Mouse (Mus musculus) CH12.LX (cell line): ENCODE results near the gene Kctd17. TPM values are rescaled to one million over a fixed set of nuclear protein-coding genes. Genes with fewer than 3 reads are reported as not detected.

Source experiments
- DNase-seq: peaks from one replicate; pipeline ENCODE4 v3.0.0-alpha.2; 2013; ENCODE audit errors: extremely low read depth
- H3K27ac ChIP-seq: 2 replicates; pipeline ENCODE4 v1.5.1; 2012; ENCODE audit warnings: low read depth, mild to moderate bottlenecking, control low read depth, moderate library complexity; ENCODE audit not compliant: insufficient read depth
- H3K27me3 ChIP-seq: replicated peaks from 2 replicates; pipeline ENCODE3; 2012; ENCODE audit warnings: inconsistent platforms
- H3K36me3 ChIP-seq, 2 experiments: replicated peaks in 1 of 2; 2 replicates each; pipeline versions ENCODE3 to v1.6.1; 2012; ENCODE audit warnings: inconsistent platforms in 1 of 2, low read length in 1 of 2, mild to moderate bottlenecking in 1 of 2, mixed read lengths in 1 of 2, moderate library complexity in 1 of 2; ENCODE audit not compliant: control insufficient read depth in 1 of 2, insufficient read depth in 1 of 2
- H3K4me1 ChIP-seq, 2 experiments: 2 replicates each; pipeline ENCODE4 v1.6.1; 2012; ENCODE audit warnings: inconsistent platforms in 1 of 2, moderate library complexity in 1 of 2; ENCODE audit not compliant: insufficient read depth in 2 of 2, control insufficient read depth in 1 of 2
- H3K4me2 ChIP-seq: 2 replicates; pipeline ENCODE4 v1.6.1; 2012; ENCODE audit warnings: low read depth, mild to moderate bottlenecking, control low read depth; ENCODE audit not compliant: poor library complexity, insufficient read depth, severe bottlenecking
- H3K4me3 ChIP-seq, 3 experiments: fragments of 150-350 bp in 1 of 3; sonication (generic) in 1 of 3; replicated peaks in 1 of 3; 2 replicates each; pipeline versions ENCODE3 to v1.5.1; 2011 to 2012; ENCODE audit warnings: low read depth in 2 of 3, low read length in 2 of 3, mild to moderate bottlenecking in 2 of 3, moderate library complexity in 2 of 3, control low read depth in 1 of 3, improper control_type of control experiment in 1 of 3, inconsistent platforms in 1 of 3, mixed read lengths in 1 of 3; ENCODE audit not compliant: poor library complexity in 1 of 3
- H3K79me2 ChIP-seq: replicated peaks from 2 replicates; pipeline ENCODE4 v1.6.1; 2012; ENCODE audit warnings: mild to moderate bottlenecking, moderate library complexity; ENCODE audit not compliant: control insufficient read depth, poor library complexity, insufficient read depth, severe bottlenecking; ENCODE audit errors: extremely low read depth
- H3K9ac ChIP-seq: 2 replicates; pipeline ENCODE4 v1.6.1; 2012; ENCODE audit warnings: low read depth, mild to moderate bottlenecking, control low read depth, moderate library complexity; ENCODE audit not compliant: insufficient read depth
- H3K9me3 ChIP-seq: replicated peaks from 2 replicates; pipeline ENCODE3; 2012; ENCODE audit warnings: low read length, inconsistent platforms, mixed read lengths
- CTCF ChIP-seq, 2 experiments: IDR thresholded peaks in 1 of 2; conservative IDR thresholded peaks in 1 of 2; 2 replicates each; pipeline ENCODE4 v1.5.1; 2011 to 2012; ENCODE audit warnings: low read depth in 2 of 2, low read length in 2 of 2, improper control_type of control experiment in 1 of 2, inconsistent platforms in 1 of 2, mild to moderate bottlenecking in 1 of 2, moderate library complexity in 1 of 2
- EP300 ChIP-seq: IDR thresholded peaks from 2 replicates; pipeline ENCODE4 v1.6.1; 2011; ENCODE audit warnings: low read length, improper control_type of control experiment
- ETS1 ChIP-seq: conservative IDR thresholded peaks from 2 replicates; pipeline ENCODE4 v1.6.1; 2012; ENCODE audit warnings: low read depth, mild to moderate bottlenecking, inconsistent platforms, low read length, improper control_type of control experiment, moderate library complexity
- GABPA ChIP-seq: IDR thresholded peaks from 2 replicates; pipeline ENCODE4 v1.6.1; 2012; ENCODE audit warnings: low read depth, low read length, improper control_type of control experiment, inconsistent platforms; ENCODE audit not compliant: insufficient replicate concordance
- IRF4 ChIP-seq: IDR thresholded peaks from 2 replicates; pipeline ENCODE4 v1.6.1; 2014; ENCODE audit warnings: low read depth, mild to moderate bottlenecking, inconsistent platforms, low read length, improper control_type of control experiment
- JUND ChIP-seq: conservative IDR thresholded peaks from 2 replicates; pipeline ENCODE4 v1.6.1; 2011; ENCODE audit warnings: low read depth, low read length, improper control_type of control experiment
- KAT2A ChIP-seq: IDR thresholded peaks from 2 replicates; pipeline ENCODE4 v1.6.1; 2012; ENCODE audit warnings: low read length, improper control_type of control experiment, inconsistent platforms; ENCODE audit not compliant: insufficient replicate concordance
- MAFK ChIP-seq: IDR thresholded peaks from 2 replicates; pipeline ENCODE4 v1.6.1; 2011; ENCODE audit warnings: low read length, improper control_type of control experiment; ENCODE audit not compliant: insufficient replicate concordance
- MXI1 ChIP-seq: IDR thresholded peaks from 2 replicates; pipeline ENCODE4 v1.6.1; 2011; ENCODE audit warnings: mild to moderate bottlenecking, low read depth, low read length, improper control_type of control experiment
- MYC ChIP-seq: IDR thresholded peaks from 2 replicates; pipeline ENCODE4 v1.6.1; 2011; ENCODE audit warnings: low read depth, mild to moderate bottlenecking, improper control_type of control experiment, low read length
- NRF1 ChIP-seq: IDR thresholded peaks from 2 replicates; pipeline ENCODE4 v1.6.1; 2014; ENCODE audit warnings: low read depth, mild to moderate bottlenecking, inconsistent platforms, low read length, improper control_type of control experiment, moderate library complexity
- PAX5 ChIP-seq: IDR thresholded peaks from 2 replicates; pipeline ENCODE4 v1.6.1; 2012; ENCODE audit warnings: low read length, inconsistent platforms, mixed read lengths
- POLR2AphosphoS2 ChIP-seq: IDR thresholded peaks from 2 replicates; pipeline ENCODE4 v1.6.1; 2011; ENCODE audit warnings: low read depth, low read length, improper control_type of control experiment
- RAD21 ChIP-seq: IDR thresholded peaks from 2 replicates; pipeline ENCODE4 v1.6.1; 2011; ENCODE audit warnings: low read depth, mild to moderate bottlenecking, low read length, improper control_type of control experiment, moderate library complexity
- SMC3 ChIP-seq: IDR thresholded peaks from 2 replicates; pipeline ENCODE4 v1.6.1; 2011; ENCODE audit warnings: low read depth, low read length, improper control_type of control experiment
- TBP ChIP-seq: conservative IDR thresholded peaks from 2 replicates; pipeline ENCODE4 v1.6.1; 2011; ENCODE audit warnings: low read depth, low read length, improper control_type of control experiment
- UBTF ChIP-seq: IDR thresholded peaks from 2 replicates; pipeline ENCODE4 v1.6.1; 2012; ENCODE audit warnings: low read depth, mild to moderate bottlenecking, inconsistent platforms, low read length, improper control_type of control experiment, moderate library complexity
- USF2 ChIP-seq: conservative IDR thresholded peaks from 2 replicates; pipeline ENCODE4 v1.6.1; 2011; ENCODE audit warnings: low read depth, low read length, improper control_type of control experiment
- ZC3H11A ChIP-seq: IDR thresholded peaks from 2 replicates; pipeline ENCODE4 v1.6.1; 2012; ENCODE audit warnings: low read depth, mild to moderate bottlenecking, inconsistent platforms, low read length, improper control_type of control experiment
- ZKSCAN1 ChIP-seq: IDR thresholded peaks from 2 replicates; pipeline ENCODE4 v1.6.1; 2012; ENCODE audit warnings: low read depth, inconsistent platforms, low read length, improper control_type of control experiment, borderline replicate concordance
- ZMIZ1 ChIP-seq: IDR thresholded peaks from 2 replicates; pipeline ENCODE4 v1.6.1; 2012; ENCODE audit warnings: low read depth, mild to moderate bottlenecking, inconsistent platforms, low read length, improper control_type of control experiment
- ZNF384 ChIP-seq: IDR thresholded peaks from 2 replicates; pipeline ENCODE4 v1.6.1; 2012; ENCODE audit warnings: low read depth, low read length, improper control_type of control experiment, inconsistent platforms
- dilution Hi-C: fragments of 300-500 bp; cut with MboI; formaldehyde crosslinking; loops from 2 replicates; pipeline ENCODE4 v1.14.3; 2020; ENCODE audit warnings: low sequenced_read_pairs; ENCODE audit not compliant: extremely low pct_unique_long_range_greater_than_20kb, extremely low pct_ligation_motif_present
- in situ Hi-C: fragments of 300-500 bp; cut with MboI; formaldehyde crosslinking; loops from 3 replicates; pipeline ENCODE4 v1.14.3; 2019; ENCODE audit warnings: low sequenced_read_pairs, low pct_ligation_motif_present, low pct_unique_long_range_greater_than_20kb, mixed read lengths
- polyA plus RNA-seq: library from polyadenylated mRNA; unstranded; fragments of >175 nt; gene quantifications from 2 replicates; pipeline ENCODE4 v1.2.1, GENCODE M21; 2012; ENCODE audit warnings: low read depth; ENCODE audit not compliant: insufficient read length
- total RNA-seq, 2 experiments: library from RNA; depleted of rRNA; stranded (reverse); fragments of 300-350 nt in 1 of 2; fragments of >200 nt in 1 of 2; gene quantifications; 2 replicates each; pipeline ENCODE4 v1.2.3; 2012 to 2014

Kctd17 gene
- total and polyA plus RNA-seq, 3 experiments = not detected

DNA sequence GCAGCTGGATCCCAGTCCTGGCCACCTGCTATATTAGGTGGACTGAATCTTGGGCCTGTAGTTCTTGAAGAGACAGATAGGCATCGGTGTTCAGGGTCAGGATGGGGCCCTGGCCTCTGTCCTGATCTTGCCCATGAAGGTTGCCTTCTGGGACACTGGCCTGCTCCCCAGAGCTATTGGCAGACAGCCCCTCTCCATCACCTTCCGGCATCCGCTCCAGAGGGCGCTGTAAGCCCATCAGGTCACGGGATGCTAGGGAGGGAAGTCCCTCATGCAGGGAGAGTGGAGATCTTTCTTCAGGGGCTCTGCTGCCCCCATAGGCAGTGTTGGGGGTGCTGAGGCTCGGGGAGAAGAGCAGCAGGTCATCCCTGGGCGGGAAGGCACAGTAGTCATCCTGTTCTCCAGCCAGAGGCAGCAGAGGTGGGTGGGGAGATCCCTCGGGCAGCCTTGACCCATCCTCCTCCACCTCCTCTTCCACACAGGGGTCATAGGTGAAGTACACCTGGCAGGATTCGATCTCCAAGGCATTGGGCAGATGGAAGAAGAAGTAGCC lies 53.2 kb downstream of the Kctd17 start:
- Histone ChIP-seq H3K36me3 (peaks cover 64 to 75% of the 10 kb centered on the region in 2 experiments), H3K4me3 (no peak overlapping the region), H3K4me1 (peaks cover 11 to 47% of the 10 kb centered on the region in 2 experiments), H3K27ac (no peak overlapping the region), H3K9ac (no peak overlapping the region), H3K27me3 (no peaks in the 10 kb centered on the region), H3K79me2 (no peaks in the 10 kb centered on the region), H3K4me2 (no peak overlapping the region), H3K9me3 (peaks cover 1% of the 10 kb centered on the region)
- peak in 1 of 2 experiments; percentile 53; a peak in 2 of 4 replicates for TF ChIP-seq CTCF (conservative IDR thresholded peaks at IDR 0.05 in 1 of 2, IDR thresholded peaks at IDR 0.05 in 1 of 2; ENCODE audit: low read depth in 2 of 2, low read length in 2 of 2)
- TF ChIP-seq PAX5 = no peak
- TF ChIP-seq RAD21 = peak; percentile 40
- no peak for TF ChIP-seq MXI1
- TF ChIP-seq ZKSCAN1 = no peak
- no peak for TF ChIP-seq MYC
- TF ChIP-seq USF2 = no peak
- no peak for TF ChIP-seq POLR2AphosphoS2
- no peak for TF ChIP-seq JUND
- TF ChIP-seq ZMIZ1 = no peak
- TF ChIP-seq SMC3 = peak; percentile 41
- DNase-seq = no peak
- dilution Hi-C loops (no loop called here), in situ Hi-C loops (loop anchor here (5.0 kb wide), 1 partner anchor 41 kb away; no protein-coding TSS in a partner anchor)

DNA sequence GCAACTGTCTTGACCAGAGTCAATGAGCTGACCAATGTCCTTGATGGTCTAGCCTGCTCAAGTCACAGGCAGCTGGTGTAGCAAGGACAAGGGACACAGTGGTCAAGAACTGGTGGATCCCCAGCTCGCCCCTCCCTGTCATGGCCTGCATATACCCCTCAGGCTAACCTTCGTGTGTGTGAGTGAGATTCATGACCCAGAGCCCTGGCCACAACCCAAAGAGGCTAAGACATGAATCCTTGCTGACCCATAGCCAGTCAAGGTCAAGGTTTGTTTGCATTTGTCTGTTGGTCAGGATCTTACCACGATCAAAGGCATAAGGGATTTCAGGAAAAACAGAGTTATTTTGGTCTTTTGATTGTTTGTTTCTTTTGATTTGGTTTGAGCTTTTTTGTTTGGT lies 54.2 kb downstream of the Kctd17 start:
- in situ Hi-C loops = loop anchor here (5.0 kb wide), 1 partner anchor 40 kb away; no protein-coding TSS in a partner anchor
- TF ChIP-seq ZNF384 (no peak), IRF4 (no peak)
- TF ChIP-seq, all 38 proteins: peak for 0
- no peak overlapping the region for H3K4me2 ChIP-seq
- dilution Hi-C loops = no loop called here
- no peak overlapping the region for H3K4me3 ChIP-seq
- no peaks in the 10 kb centered on the region for H3K27me3 ChIP-seq
- no peak overlapping the region for H3K27ac ChIP-seq
- peaks cover 4 to 38% of the 10 kb centered on the region in 2 experiments; a peak in 3 of 4 replicates for H3K4me1 ChIP-seq
- DNase-seq = no peak
- peaks cover 7% of the 10 kb centered on the region for H3K9me3 ChIP-seq
- peaks cover 70 to 83% of the 10 kb centered on the region in 2 experiments for H3K36me3 ChIP-seq
- H3K9ac ChIP-seq = no peak overlapping the region
- H3K79me2 ChIP-seq = no peaks in the 10 kb centered on the region

DNA sequence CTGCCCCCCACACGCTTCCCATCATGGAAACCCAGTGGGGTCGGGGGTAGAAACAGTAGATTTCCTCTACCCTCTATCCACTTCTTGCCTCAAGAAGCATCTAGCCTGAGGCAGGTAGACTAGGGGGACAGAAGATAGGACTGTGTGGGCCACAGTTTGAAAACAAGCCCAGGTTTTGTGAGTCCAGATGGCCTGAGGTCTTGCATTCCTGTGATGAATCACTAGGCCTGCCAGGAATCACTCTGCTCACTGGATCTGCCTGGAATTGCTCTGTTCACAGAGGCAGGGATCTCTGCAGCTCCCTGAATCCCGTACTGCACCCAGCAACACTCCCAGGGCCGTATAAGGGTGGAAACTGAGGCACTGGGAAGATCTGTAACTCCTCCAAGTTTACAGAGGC lies 54.9 kb downstream of the Kctd17 start:
- no peak overlapping the region for H3K27ac ChIP-seq
- TF ChIP-seq MXI1 (no peak), SMC3 (no peak), ETS1 (no peak), MYC (no peak), MAFK (no peak), POLR2AphosphoS2 (no peak), ZMIZ1 (no peak), ZC3H11A (no peak), GABPA (no peak), KAT2A (no peak), NRF1 (no peak), EP300 (no peak), TBP (no peak), USF2 (no peak), UBTF (no peak), JUND (no peak)
- H3K9ac ChIP-seq = no peak overlapping the region
- no peaks in the 10 kb centered on the region for H3K27me3 ChIP-seq
- peaks cover 74 to 91% of the 10 kb centered on the region in 2 experiments for H3K36me3 ChIP-seq
- no peak overlapping the region for H3K4me2 ChIP-seq
- in situ Hi-C loops (loop anchor here (5.0 kb wide), 1 partner anchor 39 kb away; no protein-coding TSS in a partner anchor), dilution Hi-C loops (no loop called here)
- no peak overlapping the region for H3K4me3 ChIP-seq
- H3K4me1 ChIP-seq = peaks cover 4 to 30% of the 10 kb centered on the region in 2 experiments; a peak in 3 of 4 replicates
- peaks cover 7% of the 10 kb centered on the region for H3K9me3 ChIP-seq
- H3K79me2 ChIP-seq = no peaks in the 10 kb centered on the region
- no peak for DNase-seq
